Mouse (Mus musculus): Measurements from ENCODE around the gene Zic5.

DNA sequence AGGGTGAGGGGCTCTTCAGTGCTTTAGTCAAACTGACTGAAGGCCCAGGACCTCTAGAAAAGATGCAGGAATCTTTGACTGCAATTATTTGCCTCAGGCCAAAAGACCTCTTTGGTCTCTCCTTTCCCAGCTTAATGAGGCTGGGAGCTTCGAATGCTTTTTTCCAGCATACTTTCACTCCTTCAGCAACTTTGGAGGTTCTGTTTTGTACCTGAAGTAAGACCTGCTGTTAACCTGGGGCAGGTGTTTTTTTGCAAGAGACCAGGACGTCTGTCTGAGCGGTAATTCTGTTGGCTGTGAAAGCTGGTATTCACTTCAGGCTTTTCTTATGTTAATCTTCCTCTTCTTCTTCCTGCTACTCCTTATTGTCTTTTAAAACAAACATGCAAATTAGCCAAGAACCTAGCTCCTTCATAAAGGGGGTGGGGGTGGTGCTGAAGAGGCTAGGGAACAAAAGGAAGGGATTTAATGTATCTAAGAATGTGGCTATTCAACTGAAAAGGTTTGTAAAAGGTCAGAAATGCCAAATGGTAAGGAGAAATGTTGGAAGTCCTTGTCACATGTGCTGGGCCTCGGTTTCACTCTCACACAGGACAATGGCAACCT, 49.2 kb downstream of the Zic5 start:
- TF ChIP-seq ZC3H11A (IDR thresholded peaks at IDR 0.05; ENCODE audit: borderline replicate concordance, low read depth, low read length) (no peak), MAFK (IDR thresholded peaks at IDR 0.05; ENCODE audit: insufficient read depth, low read depth, low read length) (peak; percentile 24; the same call in 1 of the 2 replicates), CHD2 (IDR thresholded peaks at IDR 0.05; ENCODE audit: low read depth, low read length) (peak; percentile 84), ZNF384 (IDR thresholded peaks at IDR 0.05; ENCODE audit: low read depth, low read length) (peak; percentile 78; the same call in 1 of the 2 replicates), HCFC1 (IDR thresholded peaks at IDR 0.05; ENCODE audit: borderline replicate concordance, insufficient read depth, low read length) (no peak)
